Mouse (Mus musculus): ENCODE measurements around the gene Acsf3. TPM values are rescaled to one million over a fixed set of nuclear protein-coding genes. Genes with fewer than 3 reads are reported as not detected.

Acsf3 gene
- polyA plus RNA-seq, 2 experiments, result 5.4 to 5.7 TPM

DNA sequence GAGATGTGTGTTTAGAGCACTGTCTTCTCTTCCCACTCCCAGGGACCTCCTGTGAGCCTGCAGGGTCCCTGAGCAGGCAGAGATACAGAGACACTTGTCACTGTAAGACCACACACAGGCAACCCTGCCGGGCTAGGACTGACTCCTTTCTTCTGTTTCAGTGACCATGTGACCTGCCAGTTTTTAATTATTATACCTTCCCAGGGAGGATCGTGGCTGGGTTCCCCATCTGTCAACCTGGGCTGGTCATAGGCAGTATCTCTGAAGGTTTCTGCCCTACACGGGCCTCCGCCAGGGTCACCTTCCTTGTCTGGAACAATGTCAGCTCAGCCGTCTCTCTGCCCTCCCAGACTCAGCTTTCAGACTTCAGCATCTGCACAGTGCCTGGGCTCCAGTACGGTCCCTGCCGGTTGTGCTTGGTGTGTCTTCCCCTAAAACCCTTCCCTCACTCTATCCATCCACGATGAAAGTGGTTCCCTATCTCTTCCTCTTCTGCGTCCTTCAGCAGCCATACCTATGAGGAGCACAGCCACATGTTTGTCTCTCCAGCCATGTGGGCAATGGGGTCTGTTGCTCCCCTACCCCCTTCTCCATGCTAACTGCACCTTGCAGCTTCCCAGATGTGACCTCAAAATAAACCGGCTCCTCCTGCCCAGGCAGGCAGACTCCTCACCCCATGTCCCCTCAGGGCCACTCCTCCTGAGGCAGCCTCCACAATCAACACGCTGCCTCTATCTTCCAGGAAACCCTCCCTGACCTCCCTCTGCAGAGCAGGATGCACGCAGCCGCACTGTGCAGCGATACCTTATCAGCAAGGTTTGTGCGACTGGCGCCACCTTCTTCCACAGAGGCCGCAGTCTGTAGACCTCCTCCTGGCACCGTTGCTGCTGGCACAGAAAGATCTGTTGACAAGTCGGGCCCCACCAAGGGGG, 39.5 kb upstream of the Acsf3 start:
- Histone ChIP-seq H3K9ac (replicated peaks) (peak overlapping the region; percentile 35), H3K4me3 (ENCODE audit: insufficient read depth in 1 of 2, low read depth in 2 of 2, low read length in 2 of 2) (peak overlapping the region in 1 of 2 experiments; percentile 21; a peak in 2 of 4 replicates), H3K9me3 (ENCODE audit: control insufficient read depth, low read length) (no peaks in the 10 kb centered on the region), H3K27ac (peak overlapping the region; percentile 24; the same call in 1 of the 2 replicates), H3K4me1 (replicated peaks; ENCODE audit: control insufficient read depth in 2 of 2, insufficient read depth in 2 of 2, low read length in 1 of 2) (peaks cover 23 to 27% of the 10 kb centered on the region in 2 experiments), H3K36me3 (replicated peaks; ENCODE audit: control insufficient read depth, insufficient read depth, low read depth) (no peaks in the 10 kb centered on the region), H3K27me3 (ENCODE audit: control insufficient read depth, insufficient read depth, low read length) (peaks cover 14% of the 10 kb centered on the region), H3K4me2 (ENCODE audit: low read depth) (peak overlapping the region; percentile 54)
- TF ChIP-seq EP300 (IDR thresholded peaks at IDR 0.05; ENCODE audit: low read depth) (peak; percentile 83), CTCF (IDR thresholded peaks at IDR 0.05; ENCODE audit: low read depth) (peak; percentile 59)
- DNase-seq (ENCODE audit: low read depth in 3 of 3, low spot score in 3 of 3) (peak; percentile 68 to 73 (median 71)), ATAC-seq (ENCODE audit: insufficient read depth) (peak; percentile 91)
- WGBS (ENCODE audit: insufficient replicate concordance), result 7% methylated on average over 19 of the region's 19 CpGs

DNA sequence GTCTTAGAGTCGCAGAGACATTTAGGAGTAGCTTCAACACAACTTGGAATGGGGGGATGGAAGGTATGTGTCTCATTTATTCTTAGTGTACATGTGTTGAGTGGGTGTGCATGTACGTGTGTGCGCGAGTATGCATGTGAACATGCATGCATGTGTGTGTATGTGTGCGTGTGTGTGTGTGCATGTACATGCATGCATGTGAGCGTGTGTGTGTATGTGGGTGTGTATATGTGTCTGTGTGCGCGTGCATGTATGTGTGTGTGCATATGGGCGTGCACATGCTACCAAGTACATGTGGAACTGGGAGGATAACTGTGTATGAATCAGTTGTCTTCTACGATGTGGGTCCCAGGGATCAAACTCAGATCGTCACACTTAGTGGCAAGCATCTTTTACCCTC, 38.7 kb upstream of the Acsf3 start:
- WGBS (ENCODE audit: insufficient replicate concordance), result 71% methylated on average over 11 of the region's 11 CpGs
- TF ChIP-seq EP300 (IDR thresholded peaks at IDR 0.05; ENCODE audit: low read depth), result no peak
- no peak for TF ChIP-seq CTCF (IDR thresholded peaks at IDR 0.05; ENCODE audit: low read depth)
- no peaks in the 10 kb centered on the region for H3K9me3 ChIP-seq (ENCODE audit: control insufficient read depth, low read length)
- no peak overlapping the region; the same call in 1 of the 2 replicates for H3K27ac ChIP-seq
- H3K9ac ChIP-seq (replicated peaks), result no peak overlapping the region; the same call in 1 of the 2 replicates
- no peaks in the 10 kb centered on the region for H3K36me3 ChIP-seq (replicated peaks; ENCODE audit: control insufficient read depth, insufficient read depth, low read depth)
- ATAC-seq (ENCODE audit: insufficient read depth) (no peak), DNase-seq (ENCODE audit: low read depth in 3 of 3, low spot score in 3 of 3) (no peak)
- peaks cover 21% of the 10 kb centered on the region for H3K27me3 ChIP-seq (ENCODE audit: control insufficient read depth, insufficient read depth, low read length)
- peaks cover 23 to 27% of the 10 kb centered on the region in 2 experiments for H3K4me1 ChIP-seq (replicated peaks; ENCODE audit: control insufficient read depth in 2 of 2, insufficient read depth in 2 of 2, low read length in 1 of 2)
- H3K4me3 ChIP-seq (ENCODE audit: insufficient read depth in 1 of 2, low read depth in 2 of 2, low read length in 2 of 2), result peak overlapping the region in 1 of 2 experiments; percentile 10; a peak in 2 of 4 replicates
- peak overlapping the region; percentile 54 for H3K4me2 ChIP-seq (ENCODE audit: low read depth)

DNA sequence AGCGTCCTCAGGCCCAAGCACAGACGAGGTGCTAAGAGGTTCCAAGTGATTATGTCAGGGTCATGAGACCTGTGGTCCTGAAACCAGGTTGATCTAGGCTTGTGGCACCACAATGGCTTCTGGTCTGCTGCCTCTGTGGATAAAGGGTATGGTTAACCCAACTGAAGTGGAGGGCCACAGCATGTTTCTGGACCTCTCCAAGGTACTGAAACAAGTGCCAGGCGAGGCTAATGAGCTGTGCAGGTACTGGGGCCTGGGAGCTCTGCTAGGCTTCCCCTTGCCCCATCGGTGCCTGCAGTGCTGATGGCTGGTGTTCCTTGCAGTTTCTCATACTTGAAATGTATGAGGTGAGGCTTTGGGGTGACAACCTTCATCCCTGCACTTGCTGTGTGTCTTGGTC, 38.2 kb upstream of the Acsf3 start:
- Histone ChIP-seq H3K9me3 (ENCODE audit: control insufficient read depth, low read length) (no peaks in the 10 kb centered on the region), H3K36me3 (replicated peaks; ENCODE audit: control insufficient read depth, insufficient read depth, low read depth) (no peaks in the 10 kb centered on the region), H3K4me2 (ENCODE audit: low read depth) (peak overlapping the region; percentile 54; the same call in 1 of the 2 replicates), H3K27me3 (ENCODE audit: control insufficient read depth, insufficient read depth, low read length) (peaks cover 26% of the 10 kb centered on the region), H3K4me1 (replicated peaks; ENCODE audit: control insufficient read depth in 2 of 2, insufficient read depth in 2 of 2, low read length in 1 of 2) (peaks cover 23 to 27% of the 10 kb centered on the region in 2 experiments), H3K27ac (no peak overlapping the region), H3K4me3 (ENCODE audit: insufficient read depth in 1 of 2, low read depth in 2 of 2, low read length in 2 of 2) (no peak overlapping the region; a peak in 1 of 4 replicates), H3K9ac (replicated peaks) (no peak overlapping the region)
- TF ChIP-seq EP300 (IDR thresholded peaks at IDR 0.05; ENCODE audit: low read depth) (no peak), CTCF (IDR thresholded peaks at IDR 0.05; ENCODE audit: low read depth) (no peak)
- DNase-seq (ENCODE audit: low read depth in 3 of 3, low spot score in 3 of 3), result no peak
- WGBS (ENCODE audit: insufficient replicate concordance), result 43% methylated on average over 4 of the region's 4 CpGs
- no peak for ATAC-seq (ENCODE audit: insufficient read depth)

DNA sequence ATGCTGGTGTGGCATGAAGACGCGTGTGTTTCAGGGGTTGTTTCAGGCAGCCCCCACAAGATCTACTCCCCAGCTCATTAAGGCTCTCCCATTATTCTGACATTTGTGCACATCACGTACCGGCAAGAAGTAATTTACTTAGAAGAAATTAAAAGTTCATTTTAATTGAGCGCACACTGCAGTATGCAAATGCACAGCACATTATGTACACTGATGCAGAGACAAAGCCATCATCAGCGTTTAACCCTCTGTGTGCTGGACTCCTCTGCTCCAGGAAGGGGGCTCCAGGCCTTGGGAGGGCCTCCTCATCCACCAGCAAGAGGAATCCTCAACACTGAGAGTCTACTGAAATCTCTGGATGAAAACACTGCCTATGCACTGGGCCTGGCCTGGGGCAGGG, 37.4 kb upstream of the Acsf3 start:
- Histone ChIP-seq H3K27ac (no peak overlapping the region), H3K27me3 (ENCODE audit: control insufficient read depth, insufficient read depth, low read length) (peaks cover 28% of the 10 kb centered on the region), H3K36me3 (replicated peaks; ENCODE audit: control insufficient read depth, insufficient read depth, low read depth) (no peaks in the 10 kb centered on the region), H3K4me3 (ENCODE audit: insufficient read depth in 1 of 2, low read depth in 2 of 2, low read length in 2 of 2) (no peak overlapping the region), H3K9me3 (ENCODE audit: control insufficient read depth, low read length) (no peaks in the 10 kb centered on the region), H3K9ac (replicated peaks) (no peak overlapping the region), H3K4me2 (ENCODE audit: low read depth) (no peak overlapping the region), H3K4me1 (replicated peaks; ENCODE audit: control insufficient read depth in 2 of 2, insufficient read depth in 2 of 2, low read length in 1 of 2) (peaks cover 23 to 27% of the 10 kb centered on the region in 2 experiments)
- WGBS (ENCODE audit: insufficient replicate concordance), result 77% methylated on average over 6 of the region's 6 CpGs
- DNase-seq (ENCODE audit: low read depth in 3 of 3, low spot score in 3 of 3), result no peak
- TF ChIP-seq EP300 (IDR thresholded peaks at IDR 0.05; ENCODE audit: low read depth) (no peak), CTCF (IDR thresholded peaks at IDR 0.05; ENCODE audit: low read depth) (no peak)
- no peak for ATAC-seq (ENCODE audit: insufficient read depth)

DNA sequence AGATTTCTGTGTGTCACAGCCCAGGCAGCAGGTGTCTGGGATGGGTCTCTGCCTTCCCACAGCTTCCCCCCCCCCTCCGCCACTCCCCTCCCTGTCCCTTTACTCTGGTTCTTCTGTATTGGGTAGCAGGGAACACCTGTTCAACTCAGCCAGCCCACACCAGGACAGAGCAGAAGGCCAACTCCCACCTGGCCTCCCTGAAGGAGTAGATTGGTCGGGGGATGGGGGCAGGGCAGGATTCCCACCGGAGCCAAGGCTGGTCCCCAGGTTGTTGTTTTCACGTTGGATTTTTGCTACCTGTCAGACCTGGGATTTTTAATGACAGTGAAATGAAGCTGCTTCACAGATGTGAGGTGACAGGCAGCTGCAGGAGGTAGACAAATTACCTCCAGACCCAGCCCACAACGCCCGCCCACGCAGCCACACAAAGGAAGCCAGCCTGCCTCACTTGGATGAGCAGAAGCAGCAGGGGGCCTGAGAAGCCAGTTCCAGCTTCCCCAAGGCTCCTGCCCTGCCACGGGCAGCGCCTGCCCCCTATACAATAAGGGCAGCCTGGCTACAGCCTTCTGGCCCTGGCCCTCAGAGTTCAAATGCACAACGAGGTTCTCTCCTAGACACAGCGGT, 36.1 kb upstream of the Acsf3 start:
- H3K9ac ChIP-seq (replicated peaks), result no peak overlapping the region
- no peak overlapping the region for H3K27ac ChIP-seq
- no peaks in the 10 kb centered on the region for H3K36me3 ChIP-seq (replicated peaks; ENCODE audit: control insufficient read depth, insufficient read depth, low read depth)
- peaks cover 23 to 27% of the 10 kb centered on the region in 2 experiments for H3K4me1 ChIP-seq (replicated peaks; ENCODE audit: control insufficient read depth in 2 of 2, insufficient read depth in 2 of 2, low read length in 1 of 2)
- DNase-seq (ENCODE audit: low read depth in 3 of 3, low spot score in 3 of 3) (no peak), ATAC-seq (ENCODE audit: insufficient read depth) (no peak)
- no peaks in the 10 kb centered on the region for H3K9me3 ChIP-seq (ENCODE audit: control insufficient read depth, low read length)
- TF ChIP-seq EP300 (IDR thresholded peaks at IDR 0.05; ENCODE audit: low read depth) (no peak), CTCF (IDR thresholded peaks at IDR 0.05; ENCODE audit: low read depth) (no peak)
- peaks cover 33% of the 10 kb centered on the region for H3K27me3 ChIP-seq (ENCODE audit: control insufficient read depth, insufficient read depth, low read length)
- WGBS (ENCODE audit: insufficient replicate concordance), result 28% methylated on average over 11 of the region's 11 CpGs
- H3K4me3 ChIP-seq (ENCODE audit: insufficient read depth in 1 of 2, low read depth in 2 of 2, low read length in 2 of 2), result no peak overlapping the region
- H3K4me2 ChIP-seq (ENCODE audit: low read depth), result no peak overlapping the region
